ENCODE assay signal across 19 mouse cellular contexts in the genomic region with DNA sequence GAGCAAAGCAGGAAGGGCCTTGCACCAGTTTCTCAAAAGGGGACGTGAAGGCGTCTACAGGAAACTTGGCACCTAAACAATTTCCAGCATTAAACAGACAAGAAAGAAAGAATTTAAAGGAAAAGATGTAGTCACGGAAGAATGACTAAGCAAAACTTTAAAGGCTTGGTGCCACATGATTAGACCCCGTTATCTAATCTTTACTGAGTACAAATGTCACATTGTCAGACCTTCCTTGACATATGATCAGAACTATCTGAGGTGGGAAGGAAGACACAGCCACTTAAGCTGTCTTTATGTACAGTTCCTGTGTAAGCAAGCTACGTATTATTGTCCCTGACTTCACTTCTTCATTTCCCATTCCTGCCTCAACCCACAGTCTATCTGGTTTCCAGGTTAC. TPM values are rescaled to one million over a fixed set of nuclear protein-coding genes. Genes with fewer than 3 reads are reported as not detected.
A peak's percentile ranks its signal among the peaks of the same experiment; 100 is the strongest.
DNase-seq lines count a peak whose midpoint lies in the region; ATAC-seq lines count a peak whose summit lies in the region.
"Had no signal": no experiment of that assay in that cellular context is flagged by ENCODE, and none has a peak within 500 bp of the region (broad histone marks: within the 10 kb centered on the region; RNA-seq: fewer than 3 reads in every experiment).

No protein-coding gene starts in this region.

- H3K9me3 ChIP-seq in heart, embryonic 10.5 days, result no peaks in the 10 kb centered on the region
- no peaks in the 10 kb centered on the region for H3K9me3 ChIP-seq in intestine, embryonic 16.5 days (ENCODE audit: control insufficient read depth, low read length)
- H3K9me3 ChIP-seq: embryonic facial prominence, embryonic 12.5 days; hindbrain, embryonic 13.5 days; limb, embryonic 12.5 days; midbrain, embryonic 15.5 days; stomach, embryonic 15.5 days had no signal

- H3K4me2 ChIP-seq in intestine, embryonic 16.5 days (ENCODE audit: low read depth, low read length), result no peak overlapping the region
- H3K4me2 ChIP-seq: embryonic facial prominence, embryonic 12.5 days; hindbrain, embryonic 13.5 days; limb, embryonic 12.5 days; midbrain, embryonic 15.5 days; stomach, embryonic 15.5 days had no signal

- ATAC-seq in intestine, embryonic 16.5 days, result no peak
- ATAC-seq in megakaryocyte-erythroid progenitor cell, adult 5-6 weeks (replicated peaks; ENCODE audit: low FRiP score, low TSS enrichment, poor library complexity, severe bottlenecking), result peak; percentile 58
- ATAC-seq: forebrain, embryonic 14.5 days; lung, postnatal 0 days; midbrain, embryonic 15.5 days had no signal

- 57% methylated on average over 5 of the region's 5 CpGs for WGBS in heart, embryonic 10.5 days
- WGBS in intestine, embryonic 16.5 days, result 60% methylated on average over 5 of the region's 5 CpGs

- no peaks in the 10 kb centered on the region for H3K36me3 ChIP-seq in heart, embryonic 10.5 days
- H3K36me3 ChIP-seq in intestine, embryonic 16.5 days (ENCODE audit: control insufficient read depth, insufficient read depth, low read length), result no peaks in the 10 kb centered on the region
- H3K36me3 ChIP-seq: embryonic facial prominence, embryonic 12.5 days; hindbrain, embryonic 13.5 days; limb, embryonic 12.5 days; midbrain, embryonic 15.5 days; stomach, embryonic 15.5 days had no signal

- DNase-seq in heart, embryonic 10.5 days (ENCODE audit: low spot score), result no peak
- DNase-seq in heart, postnatal 10 days, result no peak
- DNase-seq in brain, adult 2 months (ENCODE audit: low read depth, low spot score), result peak; percentile 49
- no peak for DNase-seq in cerebellum, adult 9-11 months
- no peak for DNase-seq in B cell, adult 2 months
- no peak for DNase-seq in kidney, postnatal 4 days
- DNase-seq: cerebellum, adult 8-10 months; kidney, adult 18-20 months; kidney, postnatal 36 days; thymus, postnatal 25 days had no signal

- H3K27me3 ChIP-seq in heart, embryonic 10.5 days (ENCODE audit: insufficient read depth, poor library complexity, severe bottlenecking), result no peaks in the 10 kb centered on the region
- no peaks in the 10 kb centered on the region for H3K27me3 ChIP-seq in intestine, embryonic 16.5 days (replicated peaks; ENCODE audit: control insufficient read depth, insufficient read depth, low read length)
- H3K27me3 ChIP-seq: embryonic facial prominence, embryonic 12.5 days; hindbrain, embryonic 13.5 days; limb, embryonic 12.5 days; midbrain, embryonic 15.5 days; stomach, embryonic 15.5 days had no signal

- H3K27ac ChIP-seq in heart, embryonic 10.5 days, result 0 out of 2 replicates have a peak overlapping the region, but pooled peaks have one; percentile 44
- peak overlapping the region; percentile 72 for H3K27ac ChIP-seq in intestine, embryonic 16.5 days (ENCODE audit: low read length)
- H3K27ac ChIP-seq: embryonic facial prominence, embryonic 12.5 days; hindbrain, embryonic 13.5 days; limb, embryonic 12.5 days; midbrain, embryonic 15.5 days; stomach, embryonic 15.5 days had no signal

- no peak overlapping the region for H3K9ac ChIP-seq in intestine, embryonic 16.5 days (ENCODE audit: low read depth, low read length)
- H3K9ac ChIP-seq: embryonic facial prominence, embryonic 12.5 days; hindbrain, embryonic 13.5 days; limb, embryonic 12.5 days; midbrain, embryonic 15.5 days; stomach, embryonic 15.5 days had no signal

- intact Hi-C loops in heart, postnatal 10 days (cut with DNase I), result loop anchor here (5.0 kb wide), 1 partner anchor 451 kb away; no protein-coding TSS in a partner anchor

- no peak overlapping the region for H3K4me3 ChIP-seq in heart, embryonic 10.5 days
- H3K4me3 ChIP-seq in intestine, embryonic 16.5 days (ENCODE audit: low read length), result no peak overlapping the region
- H3K4me3 ChIP-seq: embryonic facial prominence, embryonic 12.5 days; hindbrain, embryonic 13.5 days; limb, embryonic 12.5 days; midbrain, embryonic 15.5 days; stomach, embryonic 15.5 days had no signal

- peaks cover 7% of the 10 kb centered on the region; the same call in 1 of the 2 replicates for H3K4me1 ChIP-seq in heart, embryonic 10.5 days
- peaks cover 16% of the 10 kb centered on the region for H3K4me1 ChIP-seq in intestine, embryonic 16.5 days (ENCODE audit: control insufficient read depth, insufficient read depth, low read length)
- H3K4me1 ChIP-seq: stomach, embryonic 15.5 days had no signal

RNA-seq across cellular contexts. Expression of a gene that starts 3.1 kb away (rescaled TPM):
- polyA plus RNA-seq in heart, embryonic 10.5 days (2016; fragmentation: Nextera tagmentation; extraction: Ambion mirVana), result 47.3 and 52.8 TPM in 2 replicates
- 10 to 100 TPM; 24.9 to 26.8 TPM for total RNA-seq in heart, postnatal 10 days (2021)
- 74.5 and 77.6 TPM in 2 replicates for polyA plus RNA-seq in intestine, embryonic 16.5 days (2015; fragmentation: Nextera tagmentation; extraction: Ambion mirVana)
- total RNA-seq in megakaryocyte-erythroid progenitor cell, adult 5-6 weeks (2014; fragmentation: Nextera tagmentation), result 30.3 and 31.8 TPM in 2 replicates
- 29.7 and 32.3 TPM in 2 replicates for total RNA-seq in megakaryocyte-erythroid progenitor cell, adult 5-6 weeks (2017)

RNA-seq across cellular contexts. Expression of a gene that starts 8.0 kb away (rescaled TPM):
- 146 and 161 TPM in 2 replicates for polyA plus RNA-seq in heart, embryonic 10.5 days (2016; fragmentation: Nextera tagmentation; extraction: Ambion mirVana)
- total RNA-seq in heart, postnatal 10 days (2021), result 100 to 1,000 TPM; 119 to 121 TPM
- 124 and 125 TPM in 2 replicates for polyA plus RNA-seq in intestine, embryonic 16.5 days (2015; fragmentation: Nextera tagmentation; extraction: Ambion mirVana)
- 152 and 178 TPM in 2 replicates for total RNA-seq in megakaryocyte-erythroid progenitor cell, adult 5-6 weeks (2014; fragmentation: Nextera tagmentation)
- 234 and 305 TPM in 2 replicates for total RNA-seq in megakaryocyte-erythroid progenitor cell, adult 5-6 weeks (2017)

RNA-seq across cellular contexts. Expression of a gene that starts 29.3 kb away (rescaled TPM):
- 45.3 and 49.6 TPM in 2 replicates for polyA plus RNA-seq in heart, embryonic 10.5 days (2016; fragmentation: Nextera tagmentation; extraction: Ambion mirVana)
- total RNA-seq in heart, postnatal 10 days (2021), result 10 to 100 TPM; 37.3 to 51.1 TPM
- 44.8 and 47.8 TPM in 2 replicates for polyA plus RNA-seq in intestine, embryonic 16.5 days (2015; fragmentation: Nextera tagmentation; extraction: Ambion mirVana)
- 29.3 and 34.1 TPM in 2 replicates for total RNA-seq in megakaryocyte-erythroid progenitor cell, adult 5-6 weeks (2014; fragmentation: Nextera tagmentation)
- total RNA-seq in megakaryocyte-erythroid progenitor cell, adult 5-6 weeks (2017), result 24.5 and 48.4 TPM in 2 replicates
